Mouse (Mus musculus) frontal cortex, postnatal 10 days (tissue): ENCODE measurements around the gene Sptbn2.

Source experiments
- DNase-seq, 2 experiments: peaks; one replicate each; pipeline ENCODE4 v3.0.0; 2022; ENCODE audit warnings: low spot score in 2 of 2, mixed read lengths in 1 of 2

The Sptbn2 gene

GRCm38 (mm10) chr19:4772785-4773184, 61.8 kb downstream of the Sptbn2 start:
- no peak for DNase-seq

- DNase-seq, result no peak
Observed at GRCm38 (mm10) chr19:4782891-4783290, 71.9 kb downstream of the Sptbn2 start.

- DNase-seq, result no peak
Observed at GRCm38 (mm10) chr19:4785206-4785605, 74.2 kb downstream of the Sptbn2 start.

GRCm38 (mm10) chr19:4786313-4786712, 75.3 kb downstream of the Sptbn2 start:
- no peak for DNase-seq

- DNase-seq, result no peak
Observed at GRCm38 (mm10) chr19:4793281-4793830, 82.4 kb downstream of the Sptbn2 start.

GRCm38 (mm10) chr19:4793831-4794422, 83.0 kb downstream of the Sptbn2 start, which contains the start of gene Rbm4:
Gene Rbm4 (minus strand): TSS chr19:4793901.
- peak; percentile 97 to 98 for DNase-seq

- DNase-seq, result no peak
Observed at GRCm38 (mm10) chr19:4795929-4796328, 85.0 kb downstream of the Sptbn2 start.

- DNase-seq, result no peak
Observed at GRCm38 (mm10) chr19:4797846-4798245, 86.9 kb downstream of the Sptbn2 start.

GRCm38 (mm10) chr19:4799083-4799482, 88.1 kb downstream of the Sptbn2 start:
- DNase-seq, result no peak
